In genomic region chr2:172207003-172207402, GRCm38 (mm10) we compare ENCODE assay signal across 9 mouse cellular contexts. TPM values are rescaled to one million over a fixed set of nuclear protein-coding genes. Genes with fewer than 3 reads are reported as not detected.
DNase-seq lines count a peak whose midpoint lies in the region; ATAC-seq and TF ChIP-seq lines count a peak whose summit lies in the region.
"Had no signal": no experiment of that assay in that cellular context is flagged by ENCODE, and none has a peak within 500 bp of the region (broad histone marks: within the 10 kb centered on the region; RNA-seq: fewer than 3 reads in every experiment).

No protein-coding gene starts in this region.

- H3K36me3 ChIP-seq in ES-E14 (ENCODE audit: control insufficient read depth, insufficient read depth, low read length, poor library complexity, severe bottlenecking): no peaks in the 10 kb centered on the region
- H3K36me3 ChIP-seq in embryonic facial prominence, embryonic 14.5 days (ENCODE audit: control insufficient read depth, insufficient read depth, low read length): no peaks in the 10 kb centered on the region
- H3K36me3 ChIP-seq: stomach, embryonic 15.5 days had no signal

- peak; percentile 62 for DNase-seq in ES-E14 (ENCODE audit: low read depth, low spot score)
- DNase-seq in adrenal gland, postnatal 36 days: peak; percentile 75 to 82
- peak; percentile 85 for DNase-seq in embryonic facial prominence, embryonic 14.5 days (ENCODE audit: low spot score)
- peak; percentile 19 to 59 for DNase-seq in heart, adult 9 months (ENCODE audit: low spot score in 2 of 2)
- DNase-seq in layer of hippocampus, adult 9-10 months (ENCODE audit: low spot score): peak; percentile 79
- peak; percentile 81 for DNase-seq in lung, postnatal 10 days
- peak; percentile 84 for DNase-seq in right cerebral cortex, adult 18-20 months

- ATAC-seq in embryonic facial prominence, embryonic 14.5 days (ENCODE audit: low read depth): no peak
- ATAC-seq in activated CD4-positive, CD25-positive, alpha-beta regulatory T cell, adult 4 months: no peak

- H3K4me1 ChIP-seq in ES-E14 (ENCODE audit: control insufficient read depth in 2 of 2, insufficient read depth in 2 of 2, low read length in 2 of 2, poor library complexity in 1 of 2): no peaks in the 10 kb centered on the region
- no peaks in the 10 kb centered on the region for H3K4me1 ChIP-seq in embryonic facial prominence, embryonic 14.5 days (ENCODE audit: control insufficient read depth, insufficient read depth, low read length)
- H3K4me1 ChIP-seq: stomach, embryonic 15.5 days had no signal

- in situ Hi-C loops in ES-E14 (cut with MboI; ENCODE audit: low sequenced_read_pairs in 2 of 2, unreplicated experiment in 2 of 2): loop anchor here in 1 of 2 experiments (25.0 kb wide), 1 partner anchor 1295 kb away; no protein-coding TSS in a partner anchor

- H3K9ac ChIP-seq in ES-E14 (ENCODE audit: insufficient read depth, low read depth, low read length, poor library complexity, severe bottlenecking): no peak overlapping the region
- H3K9ac ChIP-seq in embryonic facial prominence, embryonic 14.5 days (ENCODE audit: low read depth, low read length): no peak overlapping the region
- H3K9ac ChIP-seq: stomach, embryonic 15.5 days had no signal

- H3K27me3 ChIP-seq in embryonic facial prominence, embryonic 14.5 days (replicated peaks; ENCODE audit: control insufficient read depth, insufficient read depth, low read length): no peaks in the 10 kb centered on the region
- H3K27me3 ChIP-seq: stomach, embryonic 15.5 days had no signal

- H3K27ac ChIP-seq in ES-E14 (ENCODE audit: insufficient read depth, low read depth, low read length, poor library complexity, severe bottlenecking): no peak overlapping the region
- H3K27ac ChIP-seq in embryonic facial prominence, embryonic 14.5 days (replicated peaks; ENCODE audit: low read depth, low read length): no peak overlapping the region
- H3K27ac ChIP-seq: stomach, embryonic 15.5 days had no signal

- WGBS in embryonic facial prominence, embryonic 14.5 days: 6% methylated on average over 11 of the region's 11 CpGs

- H3K9me3 ChIP-seq in ES-E14 (ENCODE audit: control insufficient read depth, insufficient read depth, low read depth, low read length): no peaks in the 10 kb centered on the region
- H3K9me3 ChIP-seq in embryonic facial prominence, embryonic 14.5 days (ENCODE audit: control insufficient read depth, low read length): no peaks in the 10 kb centered on the region
- H3K9me3 ChIP-seq: stomach, embryonic 15.5 days had no signal

- no peak overlapping the region for H3K4me3 ChIP-seq in ES-E14 (ENCODE audit: insufficient read depth in 1 of 2, low read depth in 1 of 2, low read length in 2 of 2, poor library complexity in 1 of 2, severe bottlenecking in 1 of 2)
- H3K4me3 ChIP-seq in embryonic facial prominence, embryonic 14.5 days (ENCODE audit: low read depth, low read length): no peak overlapping the region
- H3K4me3 ChIP-seq: stomach, embryonic 15.5 days had no signal

- H3K4me2 ChIP-seq in embryonic facial prominence, embryonic 14.5 days (ENCODE audit: low read depth, low read length): no peak overlapping the region
- H3K4me2 ChIP-seq: stomach, embryonic 15.5 days had no signal

TF ChIP-seq in ES-E14, 5 proteins besides CTCF, POLR2A, EP300 and RAD21:
- TF ChIP-seq ZC3H11A (IDR thresholded peaks at IDR 0.05; ENCODE audit: borderline replicate concordance, low read depth, low read length) (peak; percentile 58; the same call in 1 of the 2 replicates), MAFK (IDR thresholded peaks at IDR 0.05; ENCODE audit: insufficient read depth, low read depth, low read length) (no peak)

RNA-seq across cellular contexts. Expression of gene Mc3r, which starts 41.3 kb away (rescaled TPM):
- not detected in 2 replicates for total RNA-seq in ES-E14 (2012; rRNA removed)
- not detected for total RNA-seq in adrenal gland, postnatal 36 days (2021)
- 0.10 TPM in 1 of 2 replicates, not detected in the other for polyA plus RNA-seq in embryonic facial prominence, embryonic 14.5 days (2014; fragmentation: Nextera tagmentation; extraction: Ambion mirVana)
- polyA plus RNA-seq in activated CD4-positive, CD25-positive, alpha-beta regulatory T cell, adult 4 months (2017; shearing (Covaris generic)): not detected
- polyA plus RNA-seq: stomach, embryonic 15.5 days had no signal
